Mouse (Mus musculus) megakaryocyte, adult 5-6 weeks (primary cell): ENCODE data around the gene Ralbp1. TPM values are rescaled to one million over a fixed set of nuclear protein-coding genes. Genes with fewer than 3 reads are reported as not detected.
A peak's percentile ranks its signal among the peaks of the same experiment; 100 is the strongest.

Experiments used
- ATAC-seq: 2 replicates; pipeline ENCODE4 v1.8.0; 2016; ENCODE audit warnings: mild to moderate bottlenecking, inconsistent platforms; ENCODE audit not compliant: poor library complexity, severe bottlenecking
- total RNA-seq, 2 experiments: library from RNA; stranded (forward) in 1 of 2; stranded (reverse) in 1 of 2; fragments of 153-499, 151-499 nt in 1 of 2; fragments of 221-1000, 200-1000 nt in 1 of 2; gene quantifications; 2 replicates each; pipeline versions ENCODE4 v1.2.3 to v1.2.4; 2015 to 2017

The Ralbp1 gene
- total RNA-seq (2015) (32.3 and 34.9 TPM in 2 replicates), total RNA-seq (2017) (102 and 104 TPM in 2 replicates)

- ATAC-seq: peak; percentile 37
These were observed at the start of gene Ralbp1 for GRCm38 (mm10) chr17:65885697-65886529. Gene Ralbp1, minus strand, starts transcription at chr17:65885798.

GRCm38 (mm10) chr17:65933741-65934140 is 48.1 kb upstream of the Ralbp1 start:
- ATAC-seq: no peak

GRCm38 (mm10) chr17:65931525-65931924 is 45.9 kb upstream of the Ralbp1 start:
- 0 out of 2 replicates have a peak, but pooled peaks have one; percentile 13 for ATAC-seq

GRCm38 (mm10) chr17:65930960-65931359 is 45.4 kb upstream of the Ralbp1 start:
- peak; percentile 99 for ATAC-seq

- no peak for ATAC-seq
These were observed 44.7 kb upstream of the Ralbp1 start for GRCm38 (mm10) chr17:65930158-65930826.

GRCm38 (mm10) chr17:65929319-65929978 is 43.9 kb upstream of the Ralbp1 start:
- no peak for ATAC-seq

- ATAC-seq: no peak
These were observed 41.5 kb upstream of the Ralbp1 start for GRCm38 (mm10) chr17:65927077-65927476.

- ATAC-seq: no peak
These were observed 38.6 kb upstream of the Ralbp1 start for GRCm38 (mm10) chr17:65924218-65924617.

GRCm38 (mm10) chr17:65921975-65922374 is 36.4 kb upstream of the Ralbp1 start:
- no peak for ATAC-seq

GRCm38 (mm10) chr17:65919235-65919634 is 33.6 kb upstream of the Ralbp1 start:
- no peak; the same call in 1 of the 2 replicates for ATAC-seq

GRCm38 (mm10) chr17:65916135-65916668 is 30.6 kb upstream of the Ralbp1 start:
- no peak for ATAC-seq

GRCm38 (mm10) chr17:65914083-65914482 is 28.5 kb upstream of the Ralbp1 start:
- no peak for ATAC-seq

GRCm38 (mm10) chr17:65912202-65912601 is 26.6 kb upstream of the Ralbp1 start:
- peak; percentile 49 for ATAC-seq

GRCm38 (mm10) chr17:65911285-65912069 is 25.9 kb upstream of the Ralbp1 start:
- ATAC-seq: no peak

GRCm38 (mm10) chr17:65908270-65908669 is 22.7 kb upstream of the Ralbp1 start:
- no peak for ATAC-seq

GRCm38 (mm10) chr17:65906895-65907401 is 21.4 kb upstream of the Ralbp1 start:
- ATAC-seq: peak; percentile 69

GRCm38 (mm10) chr17:65906313-65906894 is 20.8 kb upstream of the Ralbp1 start:
- ATAC-seq: peak; percentile 64

- ATAC-seq: no peak
These were observed 19.6 kb upstream of the Ralbp1 start for GRCm38 (mm10) chr17:65905241-65905640.

GRCm38 (mm10) chr17:65903826-65904225 is 18.2 kb upstream of the Ralbp1 start:
- ATAC-seq: no peak

- ATAC-seq: no peak
These were observed 17.4 kb upstream of the Ralbp1 start for GRCm38 (mm10) chr17:65903011-65903410.
